ENCODE assay signal across 13 mouse cellular contexts in the genomic region with DNA sequence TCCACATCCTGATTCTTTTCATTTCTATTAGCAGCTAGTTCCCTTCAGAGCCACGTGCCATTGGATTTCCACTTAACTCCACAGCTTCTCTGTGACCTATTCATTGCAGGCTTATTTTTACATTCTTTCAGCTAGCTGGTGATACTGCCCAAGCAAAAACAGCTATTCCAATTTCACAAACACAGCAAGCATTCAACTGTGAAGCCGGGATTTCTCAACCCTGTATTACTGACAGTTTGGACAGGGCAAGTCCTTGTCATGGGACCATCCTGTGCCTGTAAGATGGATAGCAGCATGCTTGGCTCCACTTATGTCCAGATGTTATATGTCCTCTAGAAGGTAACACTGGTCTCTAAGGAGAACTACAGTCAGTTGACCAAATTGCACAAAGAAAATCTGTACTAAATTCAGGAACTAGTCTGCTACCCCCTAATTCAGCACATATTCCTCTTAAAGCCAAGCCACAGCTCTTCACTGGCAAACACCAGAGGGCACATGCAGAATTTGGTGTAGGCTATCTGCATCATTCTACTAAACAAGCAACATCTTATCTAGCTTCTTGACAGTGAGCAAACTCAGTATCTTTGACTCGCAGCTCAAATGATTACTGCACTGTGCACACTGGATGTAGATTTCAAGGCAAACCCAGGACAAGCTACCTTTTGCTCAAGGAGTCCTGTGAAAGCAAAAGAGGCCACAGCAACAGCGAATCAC.
DNase-seq lines count a peak whose midpoint lies in the region; ATAC-seq lines count a peak whose summit lies in the region.
"Had no signal": no experiment of that assay in that cellular context is flagged by ENCODE, and none has a peak within 500 bp of the region (broad histone marks: within the 10 kb centered on the region; RNA-seq: fewer than 3 reads in every experiment).

No protein-coding gene starts in this region.

- no peak overlapping the region for H3K4me2 ChIP-seq in heart, embryonic 15.5 days
- H3K4me2 ChIP-seq in lung, embryonic 15.5 days = no peak overlapping the region
- no peak overlapping the region for H3K4me2 ChIP-seq in liver, embryonic 16.5 days (ENCODE audit: low read depth, low read length)

- 51% methylated on average over 4 of the region's 4 CpGs for WGBS in heart, embryonic 15.5 days
- 57% methylated on average over 4 of the region's 4 CpGs for WGBS in lung, embryonic 15.5 days
- WGBS in liver, embryonic 16.5 days (ENCODE audit: insufficient replicate concordance) = 64% methylated on average over 4 of the region's 4 CpGs

- H3K9ac ChIP-seq in heart, embryonic 15.5 days = no peak overlapping the region
- no peak overlapping the region for H3K9ac ChIP-seq in lung, embryonic 15.5 days
- H3K9ac ChIP-seq in liver, embryonic 16.5 days (ENCODE audit: low read depth, low read length) = no peak overlapping the region

- no peak for ATAC-seq in heart, embryonic 15.5 days (replicated peaks; ENCODE audit: insufficient number of reproducible peaks, insufficient read depth, low FRiP score, low read depth)
- peak; percentile 88 for ATAC-seq in lung, embryonic 15.5 days (ENCODE audit: borderline replicate concordance, extremely low read depth, low FRiP score, low TSS enrichment)
- no peak for ATAC-seq in liver, embryonic 16.5 days (ENCODE audit: low read depth)
- ATAC-seq in inflammation-experienced regulatory T-cells, adult 6 months = no peak
- ATAC-seq: CD4-positive, CD25-positive, alpha-beta regulatory T cell, adult 4 months; forebrain, embryonic 16.5 days had no signal

- no peaks in the 10 kb centered on the region for H3K27me3 ChIP-seq in heart, embryonic 15.5 days
- H3K27me3 ChIP-seq in lung, embryonic 15.5 days = no peaks in the 10 kb centered on the region
- H3K27me3 ChIP-seq in liver, embryonic 16.5 days (ENCODE audit: control insufficient read depth, insufficient read depth, low read depth, low read length) = no peaks in the 10 kb centered on the region
- H3K27me3 ChIP-seq: megakaryocyte, embryonic 14.5 days had no signal

- peaks cover 51% of the 10 kb centered on the region for H3K4me1 ChIP-seq in heart, embryonic 15.5 days (replicated peaks)
- H3K4me1 ChIP-seq in lung, embryonic 15.5 days = peaks cover 55% of the 10 kb centered on the region
- H3K4me1 ChIP-seq in liver, embryonic 16.5 days (ENCODE audit: control insufficient read depth, low read depth, low read length) = peaks cover 51% of the 10 kb centered on the region

- no peak for DNase-seq in heart, adult 8-10 months (ENCODE audit: low spot score)
- no peak for DNase-seq in lung, postnatal 14 days
- no peak for DNase-seq in frontal cortex, postnatal 36 days (ENCODE audit: low spot score in 2 of 2)
- DNase-seq in thymus, postnatal 0 days (ENCODE audit: low spot score) = no peak
- DNase-seq: cerebellum, adult 9-10 months; thymus, postnatal 14 days had no signal

- H3K27ac ChIP-seq in heart, embryonic 15.5 days = peak overlapping the region; percentile 29; the same call in 1 of the 2 replicates
- H3K27ac ChIP-seq in lung, embryonic 15.5 days = peak overlapping the region; percentile 59
- H3K27ac ChIP-seq in liver, embryonic 16.5 days (ENCODE audit: low read length) = 0 out of 2 replicates have a peak overlapping the region, but pooled peaks have one; percentile 0

- no peaks in the 10 kb centered on the region for H3K36me3 ChIP-seq in heart, embryonic 15.5 days
- no peaks in the 10 kb centered on the region for H3K36me3 ChIP-seq in lung, embryonic 15.5 days
- H3K36me3 ChIP-seq in liver, embryonic 16.5 days (ENCODE audit: control insufficient read depth, insufficient read depth) = peaks cover 3% of the 10 kb centered on the region; the same call in 1 of the 2 replicates

- H3K4me3 ChIP-seq in heart, embryonic 15.5 days = no peak overlapping the region
- H3K4me3 ChIP-seq in lung, embryonic 15.5 days = no peak overlapping the region
- no peak overlapping the region for H3K4me3 ChIP-seq in liver, embryonic 16.5 days (ENCODE audit: low read depth, low read length)

- no peaks in the 10 kb centered on the region for H3K9me3 ChIP-seq in heart, embryonic 15.5 days (replicated peaks)
- no peaks in the 10 kb centered on the region for H3K9me3 ChIP-seq in lung, embryonic 15.5 days
- H3K9me3 ChIP-seq in liver, embryonic 16.5 days (replicated peaks; ENCODE audit: control insufficient read depth, low read length) = no peaks in the 10 kb centered on the region
- H3K9me3 ChIP-seq: megakaryocyte, embryonic 14.5 days had no signal

Comparison
In these comparisons a context has a peak if more than half of its experiments do, and no peak if none do; other contexts are left out.
1. H3K27ac ChIP-seq: peak in every context shown above with its lines; median percentile 59 in lung, embryonic 15.5 days; 29 in heart, embryonic 15.5 days; 0 in liver, embryonic 16.5 days.